Mouse (Mus musculus): ENCODE measurements around the gene Tex9. TPM values are rescaled to one million over a fixed set of nuclear protein-coding genes. Genes with fewer than 3 reads are reported as not detected.

Tex9 gene
- polyA plus RNA-seq, 1 experiment from 2014 or later = 48.7 TPM

DNA sequence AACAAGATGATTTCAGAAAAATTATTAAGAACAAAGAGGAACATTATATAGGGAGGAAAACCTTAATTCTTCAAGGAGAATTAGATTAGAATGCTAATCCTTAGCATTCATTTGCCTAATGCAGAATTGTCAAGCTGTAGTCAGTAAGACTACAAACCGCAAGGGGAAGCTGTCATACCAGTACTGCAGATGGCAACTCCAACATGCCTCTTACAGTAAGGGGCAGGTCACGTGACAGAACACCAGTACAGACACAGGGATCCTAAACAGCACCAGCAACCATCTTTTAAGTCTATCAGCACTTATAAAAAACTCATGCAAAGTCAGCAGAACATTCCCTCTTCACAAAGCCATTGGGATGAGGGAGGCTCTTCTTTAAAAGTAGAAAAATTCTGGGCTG is 1.5 kb upstream of the Tex9 start:
- Histone ChIP-seq H3K9ac (ENCODE audit: low read length) (no peak overlapping the region), H3K4me1 (ENCODE audit: control insufficient read depth, insufficient read depth, low read length) (no peaks in the 10 kb centered on the region), H3K27me3 (ENCODE audit: control insufficient read depth, insufficient read depth, low read length) (no peaks in the 10 kb centered on the region), H3K36me3 (ENCODE audit: control insufficient read depth, insufficient read depth, low read length) (no peaks in the 10 kb centered on the region), H3K27ac (ENCODE audit: low read depth, low read length) (no peak overlapping the region), H3K9me3 (ENCODE audit: control insufficient read depth, low read length) (no peaks in the 10 kb centered on the region), H3K4me3 (ENCODE audit: low read depth, low read length) (no peak overlapping the region), H3K4me2 (ENCODE audit: low read depth) (no peak overlapping the region)
- WGBS = 87% methylated on average over 2 of the region's 2 CpGs
- no peak for DNase-seq (ENCODE audit: low spot score)
- ATAC-seq (ENCODE audit: insufficient read depth, low FRiP score, low TSS enrichment) = no peak

- no peaks in the 10 kb centered on the region for H3K27me3 ChIP-seq (ENCODE audit: control insufficient read depth, insufficient read depth, low read length)
- H3K4me1 ChIP-seq (ENCODE audit: control insufficient read depth, insufficient read depth, low read length) = no peaks in the 10 kb centered on the region
- peak overlapping the region; percentile 72 for H3K9ac ChIP-seq (ENCODE audit: low read length)
- peak overlapping the region; percentile 71 for H3K27ac ChIP-seq (ENCODE audit: low read depth, low read length)
- under 1% methylated on average over 32 of the region's 32 CpGs for WGBS
- H3K4me2 ChIP-seq (ENCODE audit: low read depth) = peak overlapping the region; percentile 51
- peak overlapping the region; percentile 71 for H3K4me3 ChIP-seq (ENCODE audit: low read depth, low read length)
- H3K9me3 ChIP-seq (ENCODE audit: control insufficient read depth, low read length) = no peaks in the 10 kb centered on the region
- H3K36me3 ChIP-seq (ENCODE audit: control insufficient read depth, insufficient read depth, low read length) = no peaks in the 10 kb centered on the region
- ATAC-seq (ENCODE audit: insufficient read depth, low FRiP score, low TSS enrichment) (peak; percentile 96), DNase-seq (ENCODE audit: low spot score) (peak; percentile 94)
Measured at GRCm38 (mm10) chr9:72491559-72492193, 336 bp downstream of the Tex9 start.

- no peak overlapping the region for H3K4me3 ChIP-seq (ENCODE audit: low read depth, low read length)
- H3K9me3 ChIP-seq (ENCODE audit: control insufficient read depth, low read length) = no peaks in the 10 kb centered on the region
Measured at GRCm38 (mm10) chr9:72489131-72489530, 2.9 kb downstream of the Tex9 start.

GRCm38 (mm10) chr9:72488523-72488922 is 3.5 kb downstream of the Tex9 start:
- no peak overlapping the region for H3K9ac ChIP-seq (ENCODE audit: low read length)
- H3K4me1 ChIP-seq (ENCODE audit: control insufficient read depth, insufficient read depth, low read length) = no peaks in the 10 kb centered on the region
- no peak overlapping the region for H3K27ac ChIP-seq (ENCODE audit: low read depth, low read length)
- H3K36me3 ChIP-seq (ENCODE audit: control insufficient read depth, insufficient read depth, low read length) = no peaks in the 10 kb centered on the region
- no peak overlapping the region for H3K4me3 ChIP-seq (ENCODE audit: low read depth, low read length)
- DNase-seq (ENCODE audit: low spot score) (no peak), ATAC-seq (ENCODE audit: insufficient read depth, low FRiP score, low TSS enrichment) (no peak)
- no peaks in the 10 kb centered on the region for H3K9me3 ChIP-seq (ENCODE audit: control insufficient read depth, low read length)
- H3K27me3 ChIP-seq (ENCODE audit: control insufficient read depth, insufficient read depth, low read length) = no peaks in the 10 kb centered on the region
- no peak overlapping the region for H3K4me2 ChIP-seq (ENCODE audit: low read depth)

More at GRCm38 (mm10) chr9:72489131-72489530, 2.9 kb downstream of the Tex9 start:
- Histone ChIP-seq H3K4me1 (ENCODE audit: control insufficient read depth, insufficient read depth, low read length) (no peaks in the 10 kb centered on the region), H3K4me2 (ENCODE audit: low read depth) (no peak overlapping the region), H3K9ac (ENCODE audit: low read length) (no peak overlapping the region), H3K27ac (ENCODE audit: low read depth, low read length) (no peak overlapping the region), H3K36me3 (ENCODE audit: control insufficient read depth, insufficient read depth, low read length) (no peaks in the 10 kb centered on the region), H3K27me3 (ENCODE audit: control insufficient read depth, insufficient read depth, low read length) (no peaks in the 10 kb centered on the region)
- 95% methylated on average over 5 of the region's 5 CpGs for WGBS
- DNase-seq (ENCODE audit: low spot score) = no peak
- no peak for ATAC-seq (ENCODE audit: insufficient read depth, low FRiP score, low TSS enrichment)

- ATAC-seq (ENCODE audit: insufficient read depth, low FRiP score, low TSS enrichment) (no peak), DNase-seq (ENCODE audit: low spot score) (no peak)
- Histone ChIP-seq H3K27me3 (ENCODE audit: control insufficient read depth, insufficient read depth, low read length) (no peaks in the 10 kb centered on the region), H3K9ac (ENCODE audit: low read length) (no peak overlapping the region), H3K4me3 (ENCODE audit: low read depth, low read length) (no peak overlapping the region), H3K27ac (ENCODE audit: low read depth, low read length) (no peak overlapping the region), H3K36me3 (ENCODE audit: control insufficient read depth, insufficient read depth, low read length) (peaks cover 2% of the 10 kb centered on the region; the same call in 1 of the 2 replicates), H3K4me2 (ENCODE audit: low read depth) (no peak overlapping the region), H3K4me1 (ENCODE audit: control insufficient read depth, insufficient read depth, low read length) (no peaks in the 10 kb centered on the region), H3K9me3 (ENCODE audit: control insufficient read depth, low read length) (no peaks in the 10 kb centered on the region)
- 68% methylated on average over 1 of the region's 1 CpGs for WGBS
Measured at GRCm38 (mm10) chr9:72479276-72479675, 12.7 kb downstream of the Tex9 start.

- Histone ChIP-seq H3K4me2 (ENCODE audit: low read depth) (no peak overlapping the region), H3K27ac (ENCODE audit: low read depth, low read length) (no peak overlapping the region), H3K4me1 (ENCODE audit: control insufficient read depth, insufficient read depth, low read length) (no peaks in the 10 kb centered on the region), H3K36me3 (ENCODE audit: control insufficient read depth, insufficient read depth, low read length) (peaks cover 9% of the 10 kb centered on the region), H3K27me3 (ENCODE audit: control insufficient read depth, insufficient read depth, low read length) (no peaks in the 10 kb centered on the region), H3K4me3 (ENCODE audit: low read depth, low read length) (no peak overlapping the region), H3K9ac (ENCODE audit: low read length) (no peak overlapping the region), H3K9me3 (ENCODE audit: control insufficient read depth, low read length) (no peaks in the 10 kb centered on the region)
- ATAC-seq (ENCODE audit: insufficient read depth, low FRiP score, low TSS enrichment) (no peak), DNase-seq (ENCODE audit: low spot score) (no peak)
- WGBS = 58% methylated on average over 6 of the region's 6 CpGs
Measured at GRCm38 (mm10) chr9:72477306-72477705, 14.7 kb downstream of the Tex9 start.

GRCm38 (mm10) chr9:72475511-72475910 is 16.5 kb downstream of the Tex9 start:
- Histone ChIP-seq H3K36me3 (ENCODE audit: control insufficient read depth, insufficient read depth, low read length) (peaks cover 7% of the 10 kb centered on the region), H3K4me1 (ENCODE audit: control insufficient read depth, insufficient read depth, low read length) (no peaks in the 10 kb centered on the region)

DNA sequence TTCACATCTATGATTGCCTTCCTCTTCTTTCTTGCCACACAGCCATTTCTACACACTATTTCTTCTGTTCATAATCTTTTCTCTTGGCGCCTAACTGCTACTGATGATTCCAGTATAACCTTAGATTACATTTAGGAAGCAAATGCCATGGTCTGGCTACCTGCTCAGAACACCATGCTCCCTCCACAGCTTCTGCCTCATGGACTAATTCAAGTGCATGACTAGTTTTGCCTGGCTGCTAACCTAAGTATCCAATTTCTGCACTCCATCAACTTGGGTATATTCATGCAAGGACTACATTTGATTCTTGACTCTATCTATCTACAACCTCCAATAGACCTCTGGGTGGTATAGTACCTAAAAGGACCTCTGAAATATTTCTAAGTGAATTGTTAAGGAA is 22.2 kb downstream of the Tex9 start:
- H3K27me3 ChIP-seq (ENCODE audit: control insufficient read depth, insufficient read depth, low read length) = no peaks in the 10 kb centered on the region
- H3K4me1 ChIP-seq (ENCODE audit: control insufficient read depth, insufficient read depth, low read length) = no peaks in the 10 kb centered on the region
- peaks cover 7% of the 10 kb centered on the region for H3K36me3 ChIP-seq (ENCODE audit: control insufficient read depth, insufficient read depth, low read length)

More at GRCm38 (mm10) chr9:72475511-72475910, 16.5 kb downstream of the Tex9 start:
- Histone ChIP-seq H3K27me3 (ENCODE audit: control insufficient read depth, insufficient read depth, low read length) (no peaks in the 10 kb centered on the region), H3K9me3 (ENCODE audit: control insufficient read depth, low read length) (no peaks in the 10 kb centered on the region), H3K27ac (ENCODE audit: low read depth, low read length) (no peak overlapping the region), H3K9ac (ENCODE audit: low read length) (no peak overlapping the region), H3K4me2 (ENCODE audit: low read depth) (no peak overlapping the region), H3K4me3 (ENCODE audit: low read depth, low read length) (no peak overlapping the region)
- DNase-seq (ENCODE audit: low spot score) = no peak
- no peak for ATAC-seq (ENCODE audit: insufficient read depth, low FRiP score, low TSS enrichment)
- WGBS = 81% methylated on average over 9 of the region's 9 CpGs

DNA sequence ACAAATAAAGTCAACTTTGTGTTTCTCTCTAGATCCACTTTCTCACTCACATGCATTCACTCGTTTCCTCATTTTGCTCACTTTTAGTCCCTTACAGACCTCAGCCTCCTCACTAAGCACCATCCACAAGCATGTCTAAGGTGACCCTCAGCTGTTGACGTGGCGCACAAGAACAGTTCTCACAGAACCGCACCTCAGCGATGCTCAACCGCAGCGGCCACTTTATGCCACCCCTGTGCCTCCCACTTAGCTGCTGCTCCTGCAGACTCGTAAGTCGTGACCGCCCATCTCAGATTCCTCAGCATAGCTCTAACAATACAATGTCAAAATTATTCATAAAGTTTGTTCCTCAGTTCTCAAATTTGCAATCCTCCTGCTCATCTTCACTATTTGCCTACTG is 23.4 kb downstream of the Tex9 start:
- Histone ChIP-seq H3K9me3 (ENCODE audit: control insufficient read depth, low read length) (no peaks in the 10 kb centered on the region), H3K27ac (ENCODE audit: low read depth, low read length) (no peak overlapping the region), H3K36me3 (ENCODE audit: control insufficient read depth, insufficient read depth, low read length) (peaks cover 7% of the 10 kb centered on the region), H3K4me1 (ENCODE audit: control insufficient read depth, insufficient read depth, low read length) (no peaks in the 10 kb centered on the region), H3K4me2 (ENCODE audit: low read depth) (no peak overlapping the region), H3K9ac (ENCODE audit: low read length) (no peak overlapping the region), H3K27me3 (ENCODE audit: control insufficient read depth, insufficient read depth, low read length) (no peaks in the 10 kb centered on the region), H3K4me3 (ENCODE audit: low read depth, low read length) (no peak overlapping the region)
- ATAC-seq (ENCODE audit: insufficient read depth, low FRiP score, low TSS enrichment) = no peak
- WGBS = 93% methylated on average over 10 of the region's 10 CpGs
- no peak for DNase-seq (ENCODE audit: low spot score)

More for the DNA sequence above, 22.2 kb downstream of the Tex9 start:
- DNase-seq (ENCODE audit: low spot score) (no peak), ATAC-seq (ENCODE audit: insufficient read depth, low FRiP score, low TSS enrichment) (no peak)
- no peaks in the 10 kb centered on the region for H3K9me3 ChIP-seq (ENCODE audit: control insufficient read depth, low read length)
- WGBS = 94% methylated on average over 1 of the region's 1 CpGs
- H3K9ac ChIP-seq (ENCODE audit: low read length) = no peak overlapping the region
- H3K4me2 ChIP-seq (ENCODE audit: low read depth) = no peak overlapping the region
- H3K27ac ChIP-seq (ENCODE audit: low read depth, low read length) = no peak overlapping the region
- H3K4me3 ChIP-seq (ENCODE audit: low read depth, low read length) = no peak overlapping the region
